Mouse (Mus musculus) G1E (cell line): ENCODE results near the gene Lman2l.

ENCODE experiments used
- CTCF ChIP-seq: IDR thresholded peaks from 2 replicates; pipeline ENCODE4 v1.5.1; 2012; ENCODE audit warnings: low read depth, low read length, inconsistent platforms, mixed read lengths
- GATA1 ChIP-seq: IDR thresholded peaks from 2 replicates; pipeline ENCODE4 v1.6.1; 2012; ENCODE audit warnings: borderline replicate concordance, low read length, inconsistent platforms, mixed read lengths
- POLR2AphosphoS5 ChIP-seq: IDR thresholded peaks from 2 replicates; pipeline ENCODE4 v1.6.1; 2012; ENCODE audit warnings: low read depth, low read length, inconsistent platforms; ENCODE audit not compliant: insufficient replicate concordance
- TAL1 ChIP-seq: conservative IDR thresholded peaks from 2 replicates; pipeline ENCODE4 v1.6.1; 2012; ENCODE audit warnings: low read depth, low read length, inconsistent platforms, mixed read lengths

DNA sequence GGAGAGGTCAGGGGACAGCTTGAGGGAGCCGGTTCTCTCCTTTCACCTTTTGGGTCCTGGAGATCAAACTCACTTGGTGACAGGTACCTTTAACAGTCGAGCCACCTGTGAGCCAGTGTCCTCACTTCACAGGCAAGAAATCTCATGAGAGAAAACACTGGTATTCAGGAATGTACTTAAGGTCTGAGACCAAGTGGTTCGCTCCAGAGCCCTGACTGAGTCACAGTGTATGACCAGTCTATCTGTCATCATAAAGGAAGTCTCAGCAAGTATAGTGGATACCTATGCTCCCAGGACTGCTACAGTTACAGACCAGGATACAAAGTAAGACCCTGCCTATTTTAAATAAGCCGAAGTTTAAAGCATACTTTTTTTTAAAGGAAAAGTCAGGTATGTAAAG lies 12.1 kb downstream of the Lman2l start:
- TF ChIP-seq CTCF: no peak
- TF ChIP-seq GATA1: no peak
- TF ChIP-seq TAL1: no peak
- no peak for TF ChIP-seq POLR2AphosphoS5
